Mouse (Mus musculus) MEL (cell line): ENCODE results near the gene Tppp3.

Experiments
- JUND ChIP-seq: IDR thresholded peaks from 2 replicates; pipeline ENCODE4 v1.6.1; 2011; ENCODE audit warnings: low read depth, mild to moderate bottlenecking, improper control_type of control experiment, low read length
- SMC3 ChIP-seq: IDR thresholded peaks from 2 replicates; pipeline ENCODE4 v1.6.1; 2011; ENCODE audit warnings: low read depth, low read length, improper control_type of control experiment
- USF1 ChIP-seq: IDR thresholded peaks from 2 replicates; pipeline ENCODE4 v1.6.1; 2014; ENCODE audit warnings: low read depth, mild to moderate bottlenecking, inconsistent platforms, low read length, improper control_type of control experiment, moderate library complexity

DNA sequence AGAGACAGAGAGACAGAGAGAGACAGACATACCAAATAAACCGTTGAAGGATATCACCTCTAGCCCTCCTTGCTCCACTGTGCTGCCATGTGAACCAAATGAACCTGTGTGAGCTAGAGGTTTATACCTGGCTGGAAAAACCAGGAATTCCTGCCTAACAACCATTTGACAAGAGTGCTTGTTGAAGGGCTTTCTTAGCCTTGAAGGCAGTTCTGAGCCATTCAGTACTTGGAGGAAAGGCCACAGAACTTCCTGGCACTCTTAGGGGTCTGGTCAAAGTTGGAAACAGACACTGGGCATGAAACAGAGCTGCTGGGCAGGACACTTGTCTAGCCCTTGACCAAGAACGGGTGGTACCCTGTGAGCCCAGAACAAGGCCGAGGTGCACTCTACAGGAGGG, 23.2 kb upstream of the Tppp3 start:
- TF ChIP-seq SMC3 = no peak
- no peak for TF ChIP-seq USF1
- no peak for TF ChIP-seq JUND
